Mouse (Mus musculus) embryonic fibroblast, embryonic 13.5 days (primary cell): ENCODE data around the gene Siah1a.

Source experiments
- CTCF ChIP-seq: IDR thresholded peaks from 2 replicates; pipeline ENCODE4 v1.5.1; 2011; ENCODE audit warnings: mild to moderate bottlenecking, control low read depth, low read length, moderate library complexity, borderline replicate concordance; ENCODE audit not compliant: insufficient read depth
- POLR2A ChIP-seq: IDR thresholded peaks from 2 replicates; pipeline ENCODE4 v1.6.1; 2011; ENCODE audit warnings: low read depth, mild to moderate bottlenecking, control low read depth, low read length, moderate library complexity

DNA sequence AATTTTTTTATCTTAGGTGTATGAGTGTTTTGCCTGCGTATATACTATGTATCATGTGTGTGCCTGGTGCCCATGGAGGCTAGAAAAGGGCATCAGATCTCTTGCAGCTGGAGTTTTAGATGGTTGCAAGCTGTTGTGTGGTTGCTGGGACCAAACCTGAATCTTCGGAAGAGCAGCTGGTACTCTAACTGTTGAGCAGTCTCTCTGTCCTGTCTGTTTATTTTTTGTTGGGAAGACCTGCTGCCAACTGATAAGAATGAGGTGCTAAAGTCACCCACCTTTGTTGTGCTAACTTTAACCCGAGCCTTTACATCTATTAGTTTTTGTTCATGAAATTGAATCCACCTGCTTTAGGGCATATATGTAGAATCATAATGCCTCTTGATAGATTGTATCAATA is 43.3 kb downstream of the Siah1a start:
- TF ChIP-seq POLR2A (no peak), CTCF (no peak)
